Mouse (Mus musculus): ENCODE data around the gene Higd1c.
"Not testable (repeated sequence)": the region's sequence is repeated elsewhere in the genome, so short reads cannot be mapped to it uniquely, and the experiment has no call there.

Higd1c gene

DNA sequence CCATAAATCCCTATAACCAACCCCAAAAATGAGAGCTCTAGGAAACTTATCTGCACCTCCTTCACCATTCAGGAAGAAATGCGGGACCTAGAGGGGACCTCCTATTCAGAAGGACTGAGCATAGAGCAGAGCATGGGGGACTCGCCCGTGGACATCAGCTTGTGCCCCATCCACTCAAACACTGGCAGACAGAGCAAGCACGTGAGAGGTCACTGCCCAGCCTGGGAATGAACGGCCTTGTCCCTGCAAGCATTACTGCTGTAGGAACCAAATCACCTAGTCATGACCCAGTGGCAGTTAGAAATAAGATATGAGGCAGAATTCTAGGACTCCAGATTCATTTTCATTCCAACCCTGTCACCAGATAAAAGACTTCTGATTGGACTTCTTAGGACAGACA lies 47.4 kb downstream of the Higd1c start:
- in situ Hi-C loops (cut with MboI), result no loop called here

DNA sequence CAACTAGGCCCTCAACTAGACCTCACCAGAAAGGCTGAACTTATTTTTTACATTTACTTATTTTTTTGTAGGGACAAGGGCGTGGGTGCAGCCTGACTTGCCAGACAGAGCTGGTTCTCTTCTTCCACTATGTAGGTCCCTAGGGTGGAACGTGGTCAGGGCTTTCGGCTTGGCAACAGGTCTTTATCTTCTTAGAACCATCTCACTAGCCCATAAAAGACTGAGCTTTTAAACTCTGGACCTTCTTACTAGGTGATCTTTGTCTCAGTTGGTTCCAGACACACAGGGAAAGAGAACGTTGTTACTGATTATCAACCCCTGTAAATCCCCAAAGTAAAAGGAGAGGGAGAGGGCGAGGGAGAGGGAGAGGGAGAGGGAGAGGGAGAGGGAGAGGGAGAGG lies 49.0 kb downstream of the Higd1c start:
- in situ Hi-C loops (cut with MboI), result no loop called here

DNA sequence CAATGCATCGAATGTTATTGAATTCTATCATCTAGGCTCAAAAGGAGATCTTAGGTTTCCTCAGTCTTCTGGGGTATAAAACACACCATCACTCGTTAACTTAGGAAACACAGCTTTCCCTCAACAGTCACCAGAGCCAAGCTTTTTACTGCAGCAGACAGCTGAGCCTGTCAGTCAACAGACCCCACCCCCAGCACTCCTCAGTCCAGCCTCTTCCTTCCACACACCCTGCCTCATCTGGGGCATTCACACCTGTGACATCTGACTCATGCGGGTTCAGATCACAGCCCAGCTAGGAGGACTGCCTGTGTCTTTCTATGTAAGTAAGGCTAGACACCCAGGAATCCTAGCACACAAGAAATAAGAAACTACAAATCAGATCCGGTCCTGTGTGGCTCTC lies 49.7 kb downstream of the Higd1c start:
- in situ Hi-C loops (cut with MboI), result no loop called here

DNA sequence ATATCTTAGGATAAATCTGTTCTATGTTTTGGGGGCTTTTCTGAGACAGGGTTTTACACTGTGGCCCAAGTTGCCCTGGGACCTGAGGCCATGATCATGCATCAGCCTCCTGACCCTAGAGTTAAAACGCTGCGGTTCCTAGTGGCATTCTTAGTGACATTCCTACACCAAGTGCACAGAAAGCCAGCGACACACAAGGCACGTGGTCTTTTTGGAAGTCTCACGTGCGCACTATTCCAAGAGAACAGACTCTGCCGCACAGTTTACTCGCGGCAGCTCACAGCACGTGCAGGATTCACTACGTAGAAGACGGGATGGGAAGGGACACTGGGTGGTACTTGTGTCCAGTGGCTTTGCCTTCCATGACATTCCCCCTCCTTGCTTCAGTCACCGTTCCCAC lies 50.6 kb downstream of the Higd1c start:
- in situ Hi-C loops (cut with MboI), result no loop called here

DNA sequence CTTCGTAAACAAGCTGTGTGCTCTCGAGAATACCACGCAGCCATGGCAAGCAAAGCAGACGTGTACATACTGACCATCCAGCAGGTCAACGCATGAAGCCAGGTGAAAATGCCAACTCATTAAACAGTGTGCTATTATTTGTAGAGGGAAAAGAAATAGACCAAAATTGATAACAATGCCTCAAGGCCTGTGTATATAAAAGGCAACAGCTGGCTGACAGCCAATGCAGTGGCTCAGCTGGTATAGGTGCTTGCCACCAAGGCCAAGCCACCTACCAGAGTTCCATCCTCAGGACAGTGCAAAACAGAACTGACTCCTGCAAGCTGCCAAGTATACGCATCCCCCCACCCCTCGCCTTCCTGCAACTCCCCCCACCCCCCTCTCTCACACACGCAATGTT lies 51.3 kb downstream of the Higd1c start:
- in situ Hi-C loops (cut with MboI), result no loop called here

DNA sequence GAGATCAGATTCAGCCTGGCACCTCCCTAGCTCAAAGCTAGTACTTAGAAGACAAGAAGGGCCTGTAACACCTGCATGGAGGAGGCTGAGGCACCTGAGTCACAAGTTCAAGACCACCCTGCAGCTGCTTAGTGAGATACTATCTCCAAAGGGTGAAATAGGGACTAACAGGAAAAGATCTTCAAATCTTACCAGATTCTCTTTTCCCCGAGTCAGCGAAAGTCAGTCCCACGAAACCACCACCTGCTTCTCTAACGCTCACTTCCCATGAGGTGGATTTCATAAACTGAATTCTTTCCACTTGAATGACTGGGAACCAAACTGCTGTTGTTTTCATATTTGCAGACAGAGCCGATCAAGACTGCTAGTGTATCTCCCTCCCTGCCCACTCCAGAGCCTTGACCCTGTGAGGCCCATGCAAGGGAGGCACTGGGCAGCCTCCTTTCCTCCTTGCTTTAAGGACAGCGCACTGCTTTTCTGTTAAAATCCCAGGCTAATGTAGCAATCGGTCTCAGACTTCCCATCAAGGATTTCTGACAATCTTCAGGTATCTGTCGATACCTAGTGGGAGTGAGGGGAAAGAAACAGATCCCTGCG lies 53.6 kb downstream of the Higd1c start:
- in situ Hi-C loops (cut with MboI), result no loop called here

DNA sequence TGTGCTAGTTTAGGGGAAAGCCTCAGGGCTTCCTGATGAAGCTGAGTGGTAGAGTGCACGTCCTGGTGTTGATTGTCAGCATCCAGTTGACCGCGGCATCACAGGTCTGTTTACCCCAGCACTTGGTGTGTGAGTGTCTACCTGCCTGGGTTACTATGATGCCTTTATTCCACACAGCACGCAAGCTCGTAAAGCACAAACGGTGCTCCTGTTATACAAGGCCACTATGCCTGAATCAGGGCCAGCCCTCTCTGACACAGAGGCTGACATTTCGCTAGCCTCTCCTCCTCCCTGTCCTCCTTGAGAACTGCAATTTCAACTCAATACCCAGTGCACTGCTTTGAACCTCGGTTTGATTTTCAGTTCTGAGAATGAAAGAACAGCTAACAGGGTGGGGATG lies 55.0 kb downstream of the Higd1c start:
- in situ Hi-C loops (cut with MboI), result no loop called here

DNA sequence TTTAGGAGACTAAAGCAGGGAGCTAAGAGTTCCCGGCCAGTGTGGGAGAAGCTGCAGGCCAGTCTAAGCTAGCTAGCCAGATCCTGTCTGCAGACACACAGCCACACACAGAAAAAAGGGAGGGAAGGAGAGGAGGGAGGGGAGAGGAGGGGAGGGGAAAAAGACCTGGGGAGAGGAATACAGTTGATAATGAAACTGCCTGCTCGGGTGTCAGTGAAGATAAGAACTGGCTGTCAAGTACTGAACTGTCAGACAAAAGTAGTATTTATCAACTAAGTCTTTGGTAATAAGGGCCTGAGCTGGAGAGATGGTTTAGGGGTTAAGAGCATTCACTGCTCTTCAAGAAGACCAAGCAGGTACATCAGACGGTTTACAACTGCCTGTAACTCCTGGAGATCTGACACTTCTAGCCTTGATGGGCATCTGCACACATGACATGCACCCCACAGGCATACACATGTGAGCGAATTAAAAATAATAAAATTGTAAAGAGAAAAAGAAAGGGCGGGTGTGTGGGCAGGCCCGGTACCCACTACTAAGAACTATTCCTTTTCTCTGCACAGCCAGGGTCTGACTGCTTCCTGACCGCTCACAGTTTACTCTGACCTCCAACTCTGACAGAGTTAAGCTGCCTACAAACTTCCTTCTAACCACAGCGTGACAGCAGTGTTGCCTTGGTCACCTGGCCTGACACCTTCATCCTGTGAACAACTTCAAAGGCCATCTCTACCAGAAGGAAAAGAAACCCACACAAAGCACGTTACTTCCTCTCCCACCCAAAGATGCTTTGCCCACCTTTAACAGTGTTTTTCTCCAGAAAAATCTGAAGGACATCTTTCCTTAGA lies 55.8 kb downstream of the Higd1c start:
- in situ Hi-C loops (cut with MboI), result no loop called here

DNA sequence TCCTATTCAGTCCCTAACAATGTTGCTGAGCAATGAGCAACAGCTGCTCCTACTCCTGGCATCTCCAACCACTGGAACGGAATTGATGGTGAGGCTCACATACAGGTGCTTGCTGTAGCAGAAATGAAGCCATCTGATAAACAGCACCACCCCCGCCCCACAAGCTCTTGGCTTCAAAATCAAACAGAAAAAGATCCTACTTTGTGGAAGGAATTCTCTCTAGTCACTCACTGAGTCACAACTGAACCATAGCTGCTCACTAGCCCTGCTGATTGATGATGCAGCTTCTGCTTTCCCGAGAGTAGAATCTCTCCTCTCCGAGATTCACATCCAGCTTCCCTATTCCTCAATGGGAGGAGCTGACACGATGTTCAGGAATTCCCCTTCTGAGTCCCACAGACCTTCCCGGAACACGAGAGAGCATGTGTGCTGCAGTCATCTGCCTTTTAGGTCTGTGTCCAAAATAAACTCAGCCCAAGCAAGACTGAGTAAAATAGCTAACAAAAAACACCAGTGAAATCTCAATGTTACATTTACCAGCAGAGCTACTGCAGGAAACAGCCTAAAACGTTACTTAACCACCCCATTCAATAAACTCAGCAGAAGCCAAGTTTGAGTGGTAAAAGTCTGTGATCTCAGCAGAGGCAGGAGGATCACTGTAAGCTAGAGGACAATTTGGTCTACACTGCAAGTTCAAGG lies 56.9 kb downstream of the Higd1c start:
- in situ Hi-C loops (cut with MboI), result no loop called here

DNA sequence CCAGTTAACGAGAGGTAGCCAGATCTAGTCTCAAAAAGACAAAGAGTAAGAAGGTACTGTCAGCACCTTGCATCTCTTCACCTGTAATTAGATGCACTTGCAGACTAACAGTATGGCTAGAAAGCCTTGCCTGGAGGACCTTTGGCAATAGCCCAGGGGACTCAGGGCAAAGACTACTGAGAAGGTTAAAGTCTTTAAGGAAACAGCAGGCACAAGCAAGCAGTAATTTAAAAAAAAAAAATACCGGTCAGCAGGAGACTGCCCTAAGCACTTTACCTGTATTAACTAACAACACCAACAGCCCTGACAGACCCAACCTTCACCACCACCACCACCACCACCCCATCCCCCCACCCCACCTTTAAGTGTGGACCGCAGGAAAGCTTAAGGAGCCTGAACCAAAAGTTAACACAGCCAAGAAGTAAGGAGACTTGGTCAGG lies 57.4 kb downstream of the Higd1c start, which contains the start of gene Gm5475:
Gene Gm5475 (plus strand): TSS at position 390 of the 440 bp plus-strand sequence.
- in situ Hi-C loops (cut with MboI), result not testable (repeated sequence)

DNA sequence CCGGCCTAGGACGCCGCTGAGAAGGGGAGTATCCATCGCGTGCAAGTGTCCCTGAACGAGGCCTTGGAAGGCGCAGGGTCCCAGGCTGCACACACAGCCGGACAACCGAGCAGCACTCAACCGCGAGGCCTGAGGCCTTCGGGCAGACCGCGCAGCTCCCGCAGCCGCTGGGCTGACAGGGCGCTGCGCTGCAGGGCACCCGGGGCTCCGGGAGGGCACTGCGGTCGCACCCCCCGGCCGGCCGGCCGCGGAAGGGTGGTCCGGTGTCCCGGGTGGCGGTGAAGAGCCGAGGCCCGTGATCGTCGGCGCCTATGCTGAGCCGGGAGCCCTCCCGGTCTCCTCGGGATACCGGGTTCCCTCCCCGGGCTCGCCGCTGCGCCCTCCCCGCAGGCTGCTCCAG lies 58.1 kb downstream of the Higd1c start:
- in situ Hi-C loops (cut with MboI), result no loop called here

DNA sequence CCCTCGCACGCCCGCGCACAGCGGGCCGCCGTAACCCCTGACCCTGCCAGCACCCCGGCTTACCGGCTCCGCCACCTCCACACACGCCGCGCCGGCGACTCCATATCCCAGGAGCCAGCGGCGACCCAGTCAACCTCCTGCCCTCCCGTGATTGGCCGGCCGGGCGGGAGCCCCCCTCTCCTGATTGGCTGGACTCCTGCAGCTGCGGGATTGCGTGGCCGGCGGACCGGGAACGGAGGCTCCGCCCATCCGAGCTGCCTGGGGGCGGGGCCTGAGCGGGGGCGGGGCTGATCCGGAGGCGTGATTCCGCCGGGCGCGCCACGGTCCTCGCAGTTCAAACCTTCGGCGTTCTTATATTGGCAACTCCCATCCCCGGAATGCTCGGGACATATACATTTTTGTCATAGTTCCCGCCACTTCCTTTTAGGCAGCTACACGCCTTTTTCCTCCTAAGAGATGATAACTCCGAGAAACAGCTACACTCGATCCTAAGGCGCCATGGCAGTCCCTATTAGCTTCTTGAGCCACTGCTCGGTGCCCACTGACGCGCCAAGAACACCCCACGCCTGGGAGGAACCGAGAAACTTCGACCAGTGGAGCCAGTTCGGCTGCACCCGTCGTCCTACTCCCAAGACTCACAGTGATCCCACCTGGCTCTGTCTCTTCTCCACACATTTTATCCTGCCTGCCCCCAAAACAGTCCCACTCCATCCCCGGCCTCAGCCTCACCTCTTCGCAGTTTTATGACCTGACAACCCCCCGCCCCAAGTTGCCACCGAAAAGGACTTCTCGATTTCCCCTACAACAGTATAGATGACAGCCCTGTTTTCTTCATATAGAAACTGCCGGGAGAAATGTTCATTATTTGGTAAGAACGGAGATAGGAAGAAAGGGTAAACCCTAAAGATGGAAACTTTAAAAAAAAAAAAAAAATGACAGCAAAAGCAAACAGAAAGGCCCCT lies 58.8 kb downstream of the Higd1c start:
- in situ Hi-C loops (cut with MboI), result no loop called here

DNA sequence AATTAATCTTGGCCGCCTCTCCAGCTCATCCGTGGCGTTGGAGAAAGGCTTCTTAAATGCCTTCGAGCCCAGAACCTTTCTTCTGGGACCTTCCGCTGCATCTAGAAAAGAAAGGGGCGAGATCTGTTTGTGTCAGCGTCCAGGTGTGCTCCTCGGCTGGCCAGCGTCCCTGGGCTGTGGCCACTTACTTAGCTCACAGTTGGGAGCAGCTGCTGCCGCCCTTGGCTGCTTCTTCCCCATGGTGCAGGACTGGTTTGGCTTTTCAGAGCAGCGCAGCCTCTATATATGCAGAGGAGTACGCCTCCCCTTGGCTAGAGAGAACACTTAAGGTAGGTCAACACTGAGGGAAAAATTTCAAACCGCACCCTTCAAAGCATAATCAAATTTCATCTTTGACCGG lies 59.6 kb downstream of the Higd1c start:
- in situ Hi-C loops (cut with MboI), result no loop called here

DNA sequence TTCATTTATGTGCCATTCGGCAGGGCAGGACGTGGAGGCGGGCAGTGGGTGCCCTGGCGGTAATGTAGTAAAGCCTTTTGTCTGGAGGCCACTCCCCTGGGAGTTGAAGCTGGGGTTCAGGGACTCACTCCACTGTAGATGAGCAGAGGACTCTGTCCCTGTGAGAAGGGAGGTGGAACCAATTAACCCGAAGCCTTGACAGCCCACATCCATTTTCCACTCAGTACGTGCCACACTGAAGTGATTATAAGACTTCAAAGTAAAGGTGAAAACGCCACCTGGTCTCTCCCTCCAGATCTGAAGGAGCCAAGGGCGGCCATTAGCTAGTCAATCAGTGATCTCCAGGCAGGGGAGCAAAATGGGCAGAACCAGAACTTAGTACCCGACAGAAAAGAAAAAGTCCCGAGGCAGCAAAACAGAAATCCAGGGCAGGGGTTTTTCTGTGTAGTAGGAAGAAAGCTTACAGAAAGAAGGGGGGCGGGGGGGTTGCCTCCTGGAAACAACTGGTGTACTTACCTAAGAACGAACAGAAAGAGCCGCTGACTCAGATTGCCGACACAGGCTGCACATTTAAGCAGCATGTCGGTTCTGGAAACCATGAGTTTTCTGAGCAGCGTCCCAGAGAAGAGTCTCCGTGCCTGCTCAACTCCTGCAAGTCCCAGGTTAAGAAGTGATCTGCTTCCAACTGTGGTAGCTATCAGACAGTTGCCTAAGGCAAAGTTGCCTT lies 60.2 kb downstream of the Higd1c start, which contains the start of gene Slc11a2:
Gene Slc11a2 (minus strand): TSS at position 677 of the 727 bp plus-strand sequence.
- in situ Hi-C loops (cut with MboI), result no loop called here

DNA sequence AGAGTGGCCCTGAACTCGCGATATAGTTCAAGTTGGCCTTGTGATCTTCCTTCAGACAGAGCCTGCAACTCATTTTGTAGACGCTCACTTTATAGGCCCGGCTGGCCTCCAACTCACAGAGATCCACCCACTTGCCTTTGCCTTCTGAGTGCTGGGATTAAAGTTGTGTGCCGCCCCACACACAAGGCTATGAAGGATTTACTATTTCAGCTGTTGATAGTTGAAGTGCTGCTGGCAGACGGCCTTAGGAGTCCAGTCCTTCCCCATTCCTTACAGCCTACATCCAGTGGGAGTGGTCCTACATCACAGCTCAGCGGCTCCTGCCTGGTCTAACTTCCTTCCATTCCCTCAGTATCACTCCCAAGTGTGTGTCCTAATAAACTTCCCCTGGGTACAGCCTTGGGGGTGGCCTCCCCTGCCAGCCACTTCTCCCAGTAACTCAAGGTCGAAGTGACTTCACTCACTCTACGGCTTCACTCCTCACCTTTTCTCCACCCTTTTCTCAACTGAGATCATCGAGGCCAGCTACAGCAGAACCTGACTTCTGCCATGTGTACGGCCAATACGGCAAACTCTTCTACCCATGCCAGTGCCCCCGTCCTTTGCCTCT lies 64.1 kb downstream of the Higd1c start:
- in situ Hi-C loops (cut with MboI), result no loop called here

DNA sequence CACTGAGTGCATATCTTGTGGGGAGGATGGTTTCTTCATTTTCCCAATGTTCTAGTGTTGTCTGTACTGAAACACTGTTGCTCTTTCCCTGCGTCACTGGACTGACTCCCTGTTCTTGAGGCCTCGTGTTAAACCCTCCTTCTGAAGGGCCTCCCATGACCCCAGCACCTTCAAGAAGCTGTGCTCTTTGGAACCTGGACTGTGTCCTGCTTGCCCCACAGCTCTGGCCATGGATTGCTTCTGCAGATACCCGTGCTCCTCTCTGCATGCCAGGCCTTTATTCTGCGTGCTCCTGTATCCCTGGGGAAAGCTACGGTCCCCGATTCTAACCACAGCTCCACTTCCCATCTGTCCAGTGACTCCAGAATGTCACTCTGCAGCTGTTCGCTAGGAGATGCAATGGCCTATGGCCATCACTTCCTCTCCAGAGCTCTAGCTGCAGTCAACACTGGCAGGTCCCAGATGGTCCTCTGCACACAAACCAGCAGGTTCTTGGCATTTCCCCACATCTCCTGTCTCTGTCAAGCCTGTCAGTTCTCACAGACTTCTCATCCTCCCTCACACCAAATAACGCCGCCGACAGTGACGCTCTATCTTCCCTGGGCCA lies 65.7 kb downstream of the Higd1c start:
- in situ Hi-C loops (cut with MboI), result no loop called here

DNA sequence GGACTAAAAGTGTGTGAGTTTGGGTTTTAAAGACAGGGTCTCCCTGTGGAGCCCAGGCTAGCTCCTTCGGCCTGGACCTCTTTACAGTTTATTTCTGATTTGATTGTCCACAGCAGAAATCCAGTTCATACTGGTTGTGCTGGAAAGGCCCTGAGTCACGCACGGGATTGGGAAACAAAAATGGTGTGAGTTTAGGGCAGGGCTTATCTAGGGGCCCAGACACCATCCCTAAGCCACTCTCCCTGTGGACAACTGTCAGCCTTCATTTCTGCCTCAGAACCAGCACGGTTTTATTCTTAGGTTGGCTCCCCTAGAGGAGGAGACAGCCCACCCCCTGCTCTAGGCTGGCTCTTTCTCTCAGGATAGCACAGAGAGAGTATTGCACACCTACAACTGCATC lies 68.9 kb downstream of the Higd1c start:
- in situ Hi-C loops (cut with MboI), result no loop called here

Data from mature B cell (primary cell).